Mouse (Mus musculus): ENCODE data around the gene Ankrd33b. TPM values are rescaled to one million over a fixed set of nuclear protein-coding genes. Genes with fewer than 3 reads are reported as not detected.

The Ankrd33b gene
- polyA plus RNA-seq, 1 experiment: 0.04 TPM

DNA sequence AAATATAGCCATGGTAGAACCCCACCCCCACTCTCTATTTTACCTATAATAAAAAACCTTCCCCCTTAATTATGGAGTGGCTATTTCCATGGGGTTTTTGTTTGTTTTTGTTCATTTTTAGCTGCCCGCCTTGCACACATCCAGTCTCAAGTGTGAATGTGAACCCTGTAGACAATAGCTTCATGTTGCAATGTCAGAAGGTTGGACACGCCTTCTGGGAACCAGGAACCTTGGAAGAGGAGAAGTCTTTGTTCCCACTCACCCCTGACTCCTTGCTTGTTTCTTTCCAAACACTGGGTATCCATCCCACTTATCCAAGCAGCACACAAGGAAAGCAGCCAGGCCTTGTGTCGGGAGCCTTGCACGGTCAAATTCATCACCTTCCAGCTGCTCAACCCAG, 48.5 kb downstream of the Ankrd33b start:
- no peaks in the 10 kb centered on the region for H3K27me3 ChIP-seq (ENCODE audit: control insufficient read depth)
- no peak for TF ChIP-seq TAL1 (IDR thresholded peaks at IDR 0.05; ENCODE audit: low read length)
- no peak for TF ChIP-seq GATA1 (IDR thresholded peaks at IDR 0.05; ENCODE audit: low read length)
- H3K4me3 ChIP-seq (replicated peaks): no peak overlapping the region
- H3K9me3 ChIP-seq (ENCODE audit: control insufficient read depth, low read length): peaks cover 5% of the 10 kb centered on the region
- no peaks in the 10 kb centered on the region for H3K4me1 ChIP-seq (ENCODE audit: control insufficient read depth)
- no peaks in the 10 kb centered on the region for H3K36me3 ChIP-seq (ENCODE audit: control insufficient read depth)

DNA sequence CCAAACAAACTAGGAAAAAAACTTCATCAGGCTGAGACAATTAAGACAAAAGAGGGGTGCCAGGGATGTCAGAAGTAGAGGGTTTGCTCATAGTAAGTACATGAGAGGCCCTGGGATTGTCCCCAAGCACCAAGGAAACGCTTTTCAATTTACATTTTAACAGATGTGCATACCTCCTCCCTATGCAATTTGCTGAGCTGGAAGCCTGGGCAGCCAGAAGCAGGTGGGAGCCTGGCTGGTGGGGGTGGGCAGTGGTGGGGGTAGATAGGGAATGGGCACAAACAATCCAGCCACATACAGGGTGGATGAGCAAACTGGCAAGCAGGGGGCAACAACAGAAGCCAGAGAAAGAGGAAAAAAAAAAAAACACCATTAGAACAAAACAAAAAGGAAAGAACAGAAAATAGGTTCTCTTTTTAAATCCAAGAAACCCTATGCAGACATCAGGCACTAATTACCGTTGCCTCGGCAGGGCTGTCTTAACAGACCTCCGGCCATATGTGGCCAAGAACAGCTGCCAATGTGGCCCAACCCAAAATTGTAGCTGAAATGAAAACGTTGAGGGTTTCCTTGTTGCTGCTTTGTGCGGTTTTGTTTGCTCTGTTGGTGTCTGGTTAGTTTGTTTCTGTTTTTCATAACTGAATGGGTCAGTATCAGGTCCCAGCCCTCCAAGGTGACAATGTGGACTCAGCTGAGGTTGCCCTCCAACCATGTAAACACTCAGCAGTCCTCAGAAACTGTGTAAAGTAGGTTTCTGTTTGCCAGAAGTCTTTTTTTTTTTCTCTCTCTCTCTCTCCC, 49.2 kb downstream of the Ankrd33b start:
- Histone ChIP-seq H3K27me3 (ENCODE audit: control insufficient read depth) (no peaks in the 10 kb centered on the region), H3K4me1 (ENCODE audit: control insufficient read depth) (no peaks in the 10 kb centered on the region), H3K9me3 (ENCODE audit: control insufficient read depth, low read length) (peaks cover 5% of the 10 kb centered on the region), H3K36me3 (ENCODE audit: control insufficient read depth) (no peaks in the 10 kb centered on the region), H3K4me3 (replicated peaks) (no peak overlapping the region)
- TF ChIP-seq TAL1 (IDR thresholded peaks at IDR 0.05; ENCODE audit: low read length) (no peak), GATA1 (IDR thresholded peaks at IDR 0.05; ENCODE audit: low read length) (no peak)

DNA sequence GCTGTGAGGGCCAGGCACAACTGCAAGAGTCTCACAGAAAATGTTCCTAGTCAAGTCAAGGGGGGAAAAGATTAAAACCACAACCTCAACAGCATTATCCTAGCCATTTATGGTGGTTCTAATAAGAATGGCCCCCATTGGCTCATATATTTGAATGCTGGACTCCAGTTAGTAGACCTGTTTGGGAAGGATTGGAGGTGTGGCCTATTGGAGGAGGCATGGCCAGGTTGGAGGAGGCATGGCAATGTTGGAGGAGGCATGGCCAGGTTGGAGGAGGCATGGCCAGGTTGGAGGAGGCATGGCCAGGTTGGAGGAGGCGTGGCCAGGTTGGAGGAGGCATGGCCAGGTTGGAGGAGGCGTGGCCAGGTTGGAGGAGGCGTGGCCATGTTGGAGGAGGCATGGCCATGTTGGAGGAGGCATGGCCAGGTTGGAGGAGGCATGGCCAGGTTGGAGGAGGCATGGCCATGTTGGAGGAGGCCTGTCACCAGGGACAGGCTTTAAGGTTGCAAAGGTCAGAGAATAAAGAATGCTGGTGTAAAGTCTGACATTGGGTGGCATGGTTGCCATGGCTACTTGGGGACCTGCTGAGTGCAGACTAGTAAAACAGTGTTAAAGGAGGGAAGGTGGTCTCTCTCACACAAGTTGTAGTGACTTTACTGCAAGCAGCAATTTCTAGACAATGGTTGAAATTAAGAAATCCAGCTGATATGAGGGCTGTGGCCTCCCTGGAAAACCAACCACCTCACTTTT, 50.3 kb downstream of the Ankrd33b start:
- H3K27me3 ChIP-seq (ENCODE audit: control insufficient read depth): no peaks in the 10 kb centered on the region
- H3K4me3 ChIP-seq (replicated peaks): no peak overlapping the region
- no peaks in the 10 kb centered on the region for H3K4me1 ChIP-seq (ENCODE audit: control insufficient read depth)
- H3K36me3 ChIP-seq (ENCODE audit: control insufficient read depth): no peaks in the 10 kb centered on the region
- H3K9me3 ChIP-seq (ENCODE audit: control insufficient read depth, low read length): peaks cover 7% of the 10 kb centered on the region
- no peak for TF ChIP-seq GATA1 (IDR thresholded peaks at IDR 0.05; ENCODE audit: low read length)
- no peak for TF ChIP-seq TAL1 (IDR thresholded peaks at IDR 0.05; ENCODE audit: low read length)

DNA sequence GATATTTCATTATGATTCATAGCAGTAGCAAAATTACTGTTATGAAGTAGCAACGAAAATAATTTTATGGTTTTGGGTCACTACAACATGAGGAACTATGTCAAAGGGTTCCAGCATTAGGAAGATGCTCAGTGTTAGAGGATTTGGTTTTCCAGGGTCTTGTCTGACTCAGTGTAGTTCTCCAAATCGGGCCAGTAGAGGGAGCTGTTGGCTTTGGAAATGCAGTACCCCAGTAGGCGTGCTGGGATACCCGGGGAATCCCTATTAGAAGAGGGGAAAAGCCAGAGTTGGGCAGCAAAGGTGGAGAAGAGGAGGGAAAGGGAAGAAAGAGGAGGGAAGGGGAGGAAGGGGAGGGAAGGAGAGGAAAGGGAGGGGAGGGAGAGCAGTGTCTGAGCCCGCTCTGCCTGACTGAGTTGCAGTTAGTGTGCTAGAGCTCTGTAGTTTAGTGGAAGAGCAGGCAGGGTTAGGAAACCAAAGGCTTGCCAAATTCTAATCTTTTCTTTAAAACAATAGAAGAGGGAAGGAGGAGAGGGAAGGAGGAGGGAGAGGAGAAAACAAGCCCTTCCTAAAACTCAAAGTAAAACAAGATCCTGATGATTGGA, 51.8 kb downstream of the Ankrd33b start:
- TF ChIP-seq TAL1 (IDR thresholded peaks at IDR 0.05; ENCODE audit: low read length) (no peak), GATA1 (IDR thresholded peaks at IDR 0.05; ENCODE audit: low read length) (no peak)
- Histone ChIP-seq H3K9me3 (ENCODE audit: control insufficient read depth, low read length) (peaks cover 7% of the 10 kb centered on the region), H3K36me3 (ENCODE audit: control insufficient read depth) (no peaks in the 10 kb centered on the region), H3K4me3 (replicated peaks) (no peak overlapping the region), H3K4me1 (ENCODE audit: control insufficient read depth) (no peaks in the 10 kb centered on the region), H3K27me3 (ENCODE audit: control insufficient read depth) (no peaks in the 10 kb centered on the region)

DNA sequence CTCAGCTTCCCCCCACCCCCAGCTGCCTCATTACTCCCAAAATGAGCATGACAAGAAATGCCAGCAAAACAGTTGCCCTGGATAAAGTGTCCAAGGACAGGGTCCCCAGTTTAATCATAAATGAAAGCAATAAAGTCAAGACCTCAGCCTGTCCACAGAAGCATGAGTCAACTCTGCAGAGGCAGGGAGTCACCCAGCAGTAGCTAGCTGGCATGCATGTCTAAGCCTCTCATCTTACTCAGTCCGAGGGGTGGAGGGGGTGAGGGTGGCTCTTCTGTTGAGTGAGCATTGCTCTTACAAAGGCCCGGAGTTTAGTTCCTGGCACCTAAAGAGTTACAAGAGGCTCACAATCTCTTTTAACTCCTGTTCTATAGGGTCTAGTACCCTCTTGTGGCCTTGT, 55.5 kb downstream of the Ankrd33b start:
- Histone ChIP-seq H3K4me3 (replicated peaks) (no peak overlapping the region), H3K27me3 (ENCODE audit: control insufficient read depth) (no peaks in the 10 kb centered on the region), H3K4me1 (ENCODE audit: control insufficient read depth) (no peaks in the 10 kb centered on the region), H3K9me3 (ENCODE audit: control insufficient read depth, low read length) (peaks cover 3% of the 10 kb centered on the region), H3K36me3 (ENCODE audit: control insufficient read depth) (no peaks in the 10 kb centered on the region)
- TF ChIP-seq TAL1 (IDR thresholded peaks at IDR 0.05; ENCODE audit: low read length) (no peak), GATA1 (IDR thresholded peaks at IDR 0.05; ENCODE audit: low read length) (no peak)

DNA sequence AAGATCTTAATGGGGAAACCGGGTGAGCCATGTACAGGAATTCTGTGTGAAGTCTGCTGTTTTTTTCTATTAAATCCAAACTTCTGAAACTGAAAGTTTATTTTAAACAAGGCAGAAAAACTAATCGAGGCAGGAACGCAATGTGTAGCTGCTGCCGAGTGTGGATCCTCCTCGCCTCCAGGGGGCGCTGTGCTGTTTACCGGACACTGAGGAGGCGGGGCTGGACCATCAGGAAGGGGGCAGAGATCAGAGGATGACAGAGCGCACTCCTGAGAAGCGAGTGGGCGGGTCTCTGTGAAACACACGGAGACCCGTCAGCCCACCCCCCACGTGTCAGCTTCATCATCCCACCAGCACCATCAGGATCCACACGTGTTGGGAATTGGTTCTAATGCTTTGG, 58.0 kb downstream of the Ankrd33b start:
- no peak for TF ChIP-seq GATA1 (IDR thresholded peaks at IDR 0.05; ENCODE audit: low read length)
- no peak for TF ChIP-seq TAL1 (IDR thresholded peaks at IDR 0.05; ENCODE audit: low read length)
- Histone ChIP-seq H3K27me3 (ENCODE audit: control insufficient read depth) (no peaks in the 10 kb centered on the region), H3K36me3 (ENCODE audit: control insufficient read depth) (no peaks in the 10 kb centered on the region), H3K9me3 (ENCODE audit: control insufficient read depth, low read length) (peaks cover 2% of the 10 kb centered on the region; the same call in 1 of the 2 replicates), H3K4me1 (ENCODE audit: control insufficient read depth) (no peaks in the 10 kb centered on the region), H3K4me3 (replicated peaks) (no peak overlapping the region)

DNA sequence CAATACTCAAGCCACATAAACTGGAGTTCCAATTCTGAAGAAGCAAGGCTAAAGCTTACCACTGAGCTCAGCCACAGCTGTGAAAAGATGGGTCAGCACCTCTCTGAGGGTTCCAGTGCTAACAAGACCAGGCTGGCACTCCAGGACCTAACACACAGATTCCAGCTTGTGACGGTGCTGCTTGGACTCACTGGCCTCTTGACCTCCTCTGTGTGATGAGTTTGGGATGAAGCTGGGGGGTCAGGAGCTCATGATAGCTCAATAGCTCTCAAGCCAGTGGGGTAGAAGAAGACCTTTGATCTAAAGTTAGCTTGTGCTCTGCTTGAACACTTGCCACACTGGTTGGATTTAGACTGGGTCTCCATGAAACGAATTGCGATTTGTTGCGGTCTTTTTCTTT, 60.8 kb downstream of the Ankrd33b start:
- Histone ChIP-seq H3K36me3 (ENCODE audit: control insufficient read depth) (no peaks in the 10 kb centered on the region), H3K27me3 (ENCODE audit: control insufficient read depth) (no peaks in the 10 kb centered on the region), H3K9me3 (ENCODE audit: control insufficient read depth, low read length) (no peaks in the 10 kb centered on the region), H3K4me3 (replicated peaks) (no peak overlapping the region), H3K4me1 (ENCODE audit: control insufficient read depth) (no peaks in the 10 kb centered on the region)
- TF ChIP-seq GATA1 (IDR thresholded peaks at IDR 0.05; ENCODE audit: low read length): no peak
- TF ChIP-seq TAL1 (IDR thresholded peaks at IDR 0.05; ENCODE audit: low read length): no peak

DNA sequence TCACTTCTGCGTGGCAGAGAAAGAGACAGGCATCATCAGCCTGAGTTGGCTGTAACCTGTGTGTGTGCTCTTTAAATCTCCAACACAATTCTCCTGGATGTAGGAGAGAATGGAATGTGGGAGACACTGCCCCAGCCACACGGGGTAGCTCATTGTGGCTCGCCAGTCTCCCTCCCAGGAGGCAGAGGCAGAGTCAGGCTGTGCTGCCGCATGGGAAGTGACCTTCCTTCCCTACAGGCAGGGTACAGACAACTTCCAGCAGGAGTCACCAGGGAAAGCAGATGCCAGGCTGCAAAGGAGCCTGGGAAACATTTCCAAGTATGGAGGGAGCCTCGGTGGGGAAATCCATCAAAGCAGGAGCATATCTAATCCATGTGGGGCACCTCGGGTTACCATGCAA, 62.3 kb downstream of the Ankrd33b start:
- H3K4me1 ChIP-seq (ENCODE audit: control insufficient read depth): no peaks in the 10 kb centered on the region
- H3K27me3 ChIP-seq (ENCODE audit: control insufficient read depth): no peaks in the 10 kb centered on the region
- H3K4me3 ChIP-seq (replicated peaks): no peak overlapping the region
- no peaks in the 10 kb centered on the region for H3K36me3 ChIP-seq (ENCODE audit: control insufficient read depth)
- TF ChIP-seq TAL1 (IDR thresholded peaks at IDR 0.05; ENCODE audit: low read length) (no peak), GATA1 (IDR thresholded peaks at IDR 0.05; ENCODE audit: low read length) (no peak)
- H3K9me3 ChIP-seq (ENCODE audit: control insufficient read depth, low read length): no peaks in the 10 kb centered on the region

DNA sequence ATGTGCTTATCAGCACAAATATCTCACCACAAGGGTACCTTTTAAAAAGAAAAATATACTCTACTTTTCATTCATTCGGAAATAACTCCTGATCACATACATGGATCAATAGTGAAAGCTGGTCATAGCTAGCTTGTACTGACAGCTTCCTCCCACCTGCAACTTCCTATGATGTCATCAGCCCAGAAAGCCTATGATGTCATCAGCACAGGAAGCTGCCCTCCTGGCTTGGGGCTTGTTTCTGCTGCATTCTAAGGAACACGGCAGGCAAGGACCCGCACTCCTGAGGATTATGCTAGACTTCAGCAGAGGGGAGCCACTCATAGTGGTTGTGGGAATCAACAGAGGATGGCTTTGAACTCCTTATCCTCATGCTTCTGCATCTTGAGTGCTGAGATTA, 63.2 kb downstream of the Ankrd33b start:
- no peaks in the 10 kb centered on the region for H3K36me3 ChIP-seq (ENCODE audit: control insufficient read depth)
- no peaks in the 10 kb centered on the region for H3K9me3 ChIP-seq (ENCODE audit: control insufficient read depth, low read length)
- no peaks in the 10 kb centered on the region for H3K27me3 ChIP-seq (ENCODE audit: control insufficient read depth)
- no peaks in the 10 kb centered on the region for H3K4me1 ChIP-seq (ENCODE audit: control insufficient read depth)
- TF ChIP-seq GATA1 (IDR thresholded peaks at IDR 0.05; ENCODE audit: low read length): no peak
- TF ChIP-seq TAL1 (IDR thresholded peaks at IDR 0.05; ENCODE audit: low read length): no peak
- H3K4me3 ChIP-seq (replicated peaks): no peak overlapping the region
